ENCODE assay signal across 8 mouse cellular contexts in the genomic region with DNA sequence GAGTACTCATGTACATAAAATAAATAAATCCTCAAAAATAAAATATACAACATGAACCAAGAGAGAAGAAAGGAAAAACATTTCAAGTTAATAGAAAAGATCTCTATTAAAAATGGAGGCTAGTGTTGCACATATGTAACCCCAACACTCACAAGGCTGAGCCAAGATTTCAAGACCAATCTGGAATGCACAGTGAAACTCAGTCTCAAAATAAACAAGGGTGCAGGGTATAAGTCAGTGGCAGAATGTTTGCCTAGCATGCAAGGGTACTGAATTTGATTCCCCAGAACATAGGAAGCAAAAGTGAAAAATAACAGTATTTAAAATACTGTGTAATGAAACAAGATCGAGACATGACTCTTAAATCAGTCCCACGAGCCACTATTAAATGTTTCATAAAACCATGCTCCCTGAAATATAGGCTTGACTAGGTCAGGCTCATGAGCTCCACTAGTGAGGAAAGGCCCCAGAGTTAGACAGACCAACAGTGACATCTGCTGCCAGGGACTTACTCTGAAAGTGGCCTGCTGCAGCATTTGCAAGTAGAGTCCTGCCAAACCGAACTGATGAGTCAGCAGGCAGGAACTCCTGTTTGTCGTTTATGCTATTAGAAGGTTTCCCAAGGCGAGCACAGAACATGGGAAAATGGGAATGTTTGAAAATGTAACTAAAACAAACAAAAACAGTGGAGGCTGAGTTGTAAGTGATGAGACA.
DNase-seq lines count a peak whose midpoint lies in the region; ATAC-seq and TF ChIP-seq lines count a peak whose summit lies in the region.

No protein-coding gene starts in this region.

- H3K36me3 ChIP-seq in hindbrain, embryonic 11.5 days (ENCODE audit: control insufficient read depth, insufficient read depth, low read length): no peaks in the 10 kb centered on the region
- no peaks in the 10 kb centered on the region for H3K36me3 ChIP-seq in hindbrain, embryonic 13.5 days
- H3K36me3 ChIP-seq in lung, embryonic 16.5 days (ENCODE audit: control insufficient read depth, insufficient read depth, low read length): no peaks in the 10 kb centered on the region

- H3K9me3 ChIP-seq in hindbrain, embryonic 11.5 days (ENCODE audit: control insufficient read depth, low read length): no peaks in the 10 kb centered on the region
- H3K9me3 ChIP-seq in hindbrain, embryonic 13.5 days: no peaks in the 10 kb centered on the region
- H3K9me3 ChIP-seq in lung, embryonic 16.5 days (ENCODE audit: control insufficient read depth, low read length): peaks cover 2% of the 10 kb centered on the region

- DNase-seq in hindbrain, embryonic 11.5 days (ENCODE audit: low spot score): peak; percentile 34
- DNase-seq in heart, postnatal 14 days: peak; percentile 68 to 75
- peak; percentile 65 to 68 for DNase-seq in layer of hippocampus, adult 2 months (ENCODE audit: low spot score in 2 of 2)
- DNase-seq in right cerebral cortex, postnatal 4 days: peak; percentile 42
- DNase-seq in T-cell, adult 2 months (ENCODE audit: low spot score): no peak

- intact Hi-C loops in heart, postnatal 14 days (cut with DNase I): loop anchor here (10.0 kb wide), 1 partner anchor 928 kb away; no protein-coding TSS in a partner anchor

- H3K4me3 ChIP-seq in hindbrain, embryonic 11.5 days (ENCODE audit: low read depth, low read length): no peak overlapping the region
- H3K4me3 ChIP-seq in hindbrain, embryonic 13.5 days: no peak overlapping the region
- no peak overlapping the region for H3K4me3 ChIP-seq in embryonic fibroblast, embryonic 13.5 days (ENCODE audit: insufficient read depth, low read length)
- no peak overlapping the region for H3K4me3 ChIP-seq in layer of hippocampus, adult 2 months
- no peak overlapping the region for H3K4me3 ChIP-seq in lung, embryonic 16.5 days (ENCODE audit: low read length)

- H3K27me3 ChIP-seq in hindbrain, embryonic 11.5 days (ENCODE audit: control insufficient read depth, insufficient read depth, low read length): no peaks in the 10 kb centered on the region
- no peaks in the 10 kb centered on the region for H3K27me3 ChIP-seq in hindbrain, embryonic 13.5 days
- no peaks in the 10 kb centered on the region for H3K27me3 ChIP-seq in lung, embryonic 16.5 days (ENCODE audit: control insufficient read depth, insufficient read depth, low read depth, low read length)

- no peak overlapping the region for H3K9ac ChIP-seq in hindbrain, embryonic 11.5 days (ENCODE audit: low read depth, low read length)
- no peak overlapping the region for H3K9ac ChIP-seq in hindbrain, embryonic 13.5 days
- no peak overlapping the region for H3K9ac ChIP-seq in lung, embryonic 16.5 days (ENCODE audit: low read length)

- H3K4me2 ChIP-seq in hindbrain, embryonic 11.5 days (replicated peaks; ENCODE audit: low read depth, low read length): no peak overlapping the region
- H3K4me2 ChIP-seq in hindbrain, embryonic 13.5 days: no peak overlapping the region
- H3K4me2 ChIP-seq in lung, embryonic 16.5 days (ENCODE audit: low read depth, low read length): no peak overlapping the region

- ATAC-seq in hindbrain, embryonic 11.5 days (ENCODE audit: low FRiP score): no peak
- no peak for ATAC-seq in hindbrain, embryonic 13.5 days (ENCODE audit: low FRiP score)
- ATAC-seq in lung, embryonic 16.5 days (ENCODE audit: low read depth): peak; percentile 95

- TF ChIP-seq POLR2A in embryonic fibroblast, embryonic 13.5 days (IDR thresholded peaks at IDR 0.05; ENCODE audit: low read depth, low read length): peak; percentile 20; the same call in 1 of the 2 replicates

- WGBS in hindbrain, embryonic 11.5 days: 57% methylated on average over 5 of the region's 5 CpGs
- WGBS in hindbrain, embryonic 13.5 days: 63% methylated on average over 5 of the region's 5 CpGs
- WGBS in lung, embryonic 16.5 days: 20% methylated on average over 5 of the region's 5 CpGs

- no peak overlapping the region for H3K27ac ChIP-seq in hindbrain, embryonic 11.5 days (ENCODE audit: low read depth, low read length)
- H3K27ac ChIP-seq in hindbrain, embryonic 13.5 days: no peak overlapping the region
- H3K27ac ChIP-seq in embryonic fibroblast, embryonic 13.5 days (ENCODE audit: insufficient read depth, low read length): peak overlapping the region; percentile 94
- H3K27ac ChIP-seq in layer of hippocampus, adult 2 months: no peak overlapping the region
- H3K27ac ChIP-seq in lung, embryonic 16.5 days (ENCODE audit: low read length): peak overlapping the region; percentile 19

- H3K4me1 ChIP-seq in hindbrain, embryonic 11.5 days (replicated peaks; ENCODE audit: control insufficient read depth, insufficient read depth, low read length): no peaks in the 10 kb centered on the region
- no peaks in the 10 kb centered on the region for H3K4me1 ChIP-seq in hindbrain, embryonic 13.5 days (replicated peaks)
- no peaks in the 10 kb centered on the region; the same call in 1 of the 2 replicates for H3K4me1 ChIP-seq in embryonic fibroblast, embryonic 13.5 days (ENCODE audit: control insufficient read depth, insufficient read depth, low read length)
- no peaks in the 10 kb centered on the region for H3K4me1 ChIP-seq in lung, embryonic 16.5 days (replicated peaks; ENCODE audit: control insufficient read depth, insufficient read depth, low read length)

- TF ChIP-seq CTCF in embryonic fibroblast, embryonic 13.5 days (IDR thresholded peaks at IDR 0.05; ENCODE audit: borderline replicate concordance, insufficient read depth, low read length): peak; percentile 57; the same call in 1 of the 2 replicates
- TF ChIP-seq CTCF in layer of hippocampus, adult 2 months (conservative IDR thresholded peaks at IDR 0.05): peak; percentile 75

Comparison
In these comparisons a context has a peak if more than half of its experiments do, and no peak if none do; other contexts are left out.
1. H3K27ac ChIP-seq: peak in embryonic fibroblast, embryonic 13.5 days (single experiment) and lung, embryonic 16.5 days (single experiment); none in hindbrain, embryonic 11.5 days (single experiment), hindbrain, embryonic 13.5 days (single experiment) and layer of hippocampus, adult 2 months (single experiment).